ENCODE assay signal across 16 mouse cellular contexts in the genomic region with DNA sequence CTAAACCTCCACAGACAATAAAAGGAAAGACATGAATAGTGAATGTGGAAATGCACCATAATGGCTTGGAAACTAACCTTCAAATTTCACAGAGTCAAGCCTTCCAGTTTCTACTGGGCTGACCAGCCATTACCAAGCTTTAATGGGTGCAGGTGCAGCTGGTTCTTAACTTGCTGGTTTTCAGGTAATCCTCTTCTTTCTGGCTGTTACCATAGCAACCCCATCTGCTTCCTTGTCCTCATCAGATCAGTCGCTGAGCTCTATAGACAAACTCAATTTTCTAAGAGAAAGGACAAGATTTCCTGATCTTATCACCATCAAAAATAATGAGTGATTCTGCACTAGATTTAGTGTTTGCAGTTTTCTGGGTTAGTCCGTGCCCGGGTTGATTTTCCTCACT.
"Had no signal": no experiment of that assay in that cellular context is flagged by ENCODE, and none has a peak within 500 bp of the region (broad histone marks: within the 10 kb centered on the region; RNA-seq: fewer than 3 reads in every experiment).

No protein-coding gene starts in this region.

- H3K27ac ChIP-seq: kidney, postnatal 0 days; layer of hippocampus, adult 2 months; limb, embryonic 10.5 days; limb, embryonic 13.5 days; liver, embryonic 12.5 days; liver, embryonic 15.5 days; lung, embryonic 15.5 days; midbrain, embryonic 12.5 days had no signal

- H3K4me2 ChIP-seq: limb, embryonic 13.5 days; liver, embryonic 12.5 days; liver, embryonic 15.5 days; lung, embryonic 15.5 days; midbrain, embryonic 12.5 days had no signal

- H3K4me1 ChIP-seq: limb, embryonic 10.5 days; limb, embryonic 13.5 days; liver, embryonic 12.5 days; liver, embryonic 15.5 days; lung, embryonic 15.5 days; megakaryocyte, embryonic 14.5 days; midbrain, embryonic 12.5 days had no signal

- H3K4me3 ChIP-seq: layer of hippocampus, adult 2 months; limb, embryonic 10.5 days; limb, embryonic 13.5 days; liver, embryonic 12.5 days; liver, embryonic 15.5 days; lung, embryonic 15.5 days; megakaryocyte, embryonic 14.5 days; midbrain, embryonic 12.5 days had no signal

- H3K27me3 ChIP-seq: limb, embryonic 13.5 days; liver, embryonic 12.5 days; liver, embryonic 15.5 days; lung, embryonic 15.5 days; megakaryocyte, embryonic 14.5 days; midbrain, embryonic 12.5 days had no signal

- ATAC-seq: liver, embryonic 12.5 days had no signal

- H3K36me3 ChIP-seq: limb, embryonic 10.5 days; limb, embryonic 13.5 days; liver, embryonic 12.5 days; liver, embryonic 15.5 days; lung, embryonic 15.5 days; midbrain, embryonic 12.5 days had no signal

- DNase-seq: kidney, adult 8-10 months; layer of hippocampus, adult 9-11 months; liver; lung, adult 18-20 months; lung, postnatal 36 days; thymus, adult 18-20 months; thymus, postnatal 36 days had no signal

- H3K9ac ChIP-seq: limb, embryonic 13.5 days; liver, embryonic 12.5 days; liver, embryonic 15.5 days; lung, embryonic 15.5 days; midbrain, embryonic 12.5 days had no signal

- H3K9me3 ChIP-seq: limb, embryonic 10.5 days; limb, embryonic 13.5 days; liver, embryonic 12.5 days; liver, embryonic 15.5 days; lung, embryonic 15.5 days; megakaryocyte, embryonic 14.5 days; midbrain, embryonic 12.5 days had no signal
